Mouse (Mus musculus) cortical plate, adult 2 months (tissue): ENCODE measurements around the gene Gjc2.
A peak's percentile ranks its signal among the peaks of the same experiment; 100 is the strongest.

Source experiments
- CTCF ChIP-seq: fragments of 200-500 bp; IDR thresholded peaks from 2 replicates; pipeline ENCODE4 v1.5.1; 2011; ENCODE audit warnings: mild to moderate bottlenecking, control low read depth, low read length; ENCODE audit not compliant: insufficient read depth; ENCODE audit errors: extremely low read depth
- POLR2A ChIP-seq: fragments of 200-500 bp; IDR thresholded peaks from 2 replicates; pipeline ENCODE4 v1.6.1; 2011; ENCODE audit warnings: mild to moderate bottlenecking, low read length, control low read depth; ENCODE audit not compliant: insufficient read depth; ENCODE audit errors: extremely low read depth

DNA sequence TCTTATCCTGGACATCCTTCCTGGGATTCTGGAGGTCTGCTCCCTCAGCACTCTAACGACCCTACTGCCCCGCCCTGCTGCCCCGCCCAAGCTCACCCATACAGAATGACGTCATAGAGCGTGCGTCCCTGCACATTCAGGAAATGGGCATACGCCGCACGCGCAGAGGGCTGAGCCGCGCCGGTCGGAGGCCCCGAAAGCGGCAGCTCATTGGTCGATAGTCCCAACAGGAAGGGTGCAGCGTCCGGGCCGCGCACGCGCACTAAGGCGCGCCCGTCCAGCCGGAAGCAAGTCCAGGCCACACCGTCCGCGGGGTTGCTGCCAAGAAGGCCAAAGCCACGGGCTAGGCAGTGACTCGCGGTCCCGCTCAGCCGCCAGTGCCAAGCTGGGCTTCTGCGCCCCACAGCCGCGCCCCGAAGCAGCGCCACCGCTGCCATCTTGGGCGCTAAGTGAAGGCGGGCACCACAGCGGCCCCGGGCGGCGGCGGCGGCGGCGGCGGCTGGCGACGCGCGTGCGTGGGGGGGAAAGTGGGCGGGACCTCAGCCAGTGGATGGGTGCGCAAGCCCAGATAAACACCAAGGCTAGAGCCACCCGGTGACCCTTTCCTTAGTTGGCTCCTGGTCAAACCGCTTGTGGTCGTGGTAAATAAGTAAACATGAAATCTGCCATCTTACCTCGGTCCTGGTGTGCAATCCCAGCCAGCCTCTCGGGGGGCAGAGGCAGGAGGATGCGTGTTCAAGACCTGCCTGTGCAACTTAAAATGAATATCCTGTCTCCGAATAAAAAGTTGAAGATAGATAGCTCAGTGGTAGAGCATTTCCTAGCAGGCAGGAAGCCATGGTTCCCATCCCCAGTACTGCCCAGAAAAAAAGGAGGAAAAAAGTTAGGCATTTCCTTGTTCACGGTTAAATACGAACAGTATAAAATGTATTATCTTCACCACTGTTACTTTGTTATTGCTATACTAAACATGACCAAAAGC lies 19.5 kb downstream of the Gjc2 start, which contains the start of gene Iba57:
- no peak for TF ChIP-seq CTCF
- TF ChIP-seq POLR2A = peak; percentile 19; the same call in 1 of the 2 replicates
